Mouse (Mus musculus): ENCODE results near the gene C730034F03Rik. TPM values are rescaled to one million over a fixed set of nuclear protein-coding genes. Genes with fewer than 3 reads are reported as not detected.

The C730034F03Rik gene
- polyA plus RNA-seq, 1 experiment from 2014 or later: 2.8 TPM

DNA sequence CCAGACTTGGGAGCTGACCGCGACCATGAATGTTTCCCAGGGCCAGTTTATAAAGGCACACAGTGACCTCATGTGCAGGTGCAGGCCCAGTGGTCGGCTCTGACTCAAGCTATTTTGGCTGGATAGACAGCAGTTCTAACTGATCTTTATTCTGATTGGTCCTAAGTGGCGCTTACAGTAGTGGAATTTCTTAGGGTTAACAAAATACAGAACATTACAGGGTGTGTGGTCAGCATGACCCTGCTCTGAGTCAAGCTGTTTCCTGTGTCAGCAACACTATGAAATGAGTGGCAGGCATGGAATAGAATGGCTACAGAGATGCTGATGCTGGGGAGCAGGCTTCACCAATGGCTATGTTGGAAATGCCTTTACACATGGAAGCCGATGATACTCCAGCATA is 6.5 kb downstream of the C730034F03Rik start:
- no peaks in the 10 kb centered on the region for H3K27me3 ChIP-seq (replicated peaks)
- H3K36me3 ChIP-seq: no peaks in the 10 kb centered on the region
- H3K4me3 ChIP-seq (replicated peaks): no peak overlapping the region
- H3K27ac ChIP-seq: no peak overlapping the region
- H3K4me2 ChIP-seq (replicated peaks): no peak overlapping the region
- WGBS: 83% methylated on average over 5 of the region's 5 CpGs
- no peaks in the 10 kb centered on the region for H3K4me1 ChIP-seq (replicated peaks)
- H3K9me3 ChIP-seq: no peaks in the 10 kb centered on the region
- ATAC-seq: no peak
- no peak overlapping the region for H3K9ac ChIP-seq

DNA sequence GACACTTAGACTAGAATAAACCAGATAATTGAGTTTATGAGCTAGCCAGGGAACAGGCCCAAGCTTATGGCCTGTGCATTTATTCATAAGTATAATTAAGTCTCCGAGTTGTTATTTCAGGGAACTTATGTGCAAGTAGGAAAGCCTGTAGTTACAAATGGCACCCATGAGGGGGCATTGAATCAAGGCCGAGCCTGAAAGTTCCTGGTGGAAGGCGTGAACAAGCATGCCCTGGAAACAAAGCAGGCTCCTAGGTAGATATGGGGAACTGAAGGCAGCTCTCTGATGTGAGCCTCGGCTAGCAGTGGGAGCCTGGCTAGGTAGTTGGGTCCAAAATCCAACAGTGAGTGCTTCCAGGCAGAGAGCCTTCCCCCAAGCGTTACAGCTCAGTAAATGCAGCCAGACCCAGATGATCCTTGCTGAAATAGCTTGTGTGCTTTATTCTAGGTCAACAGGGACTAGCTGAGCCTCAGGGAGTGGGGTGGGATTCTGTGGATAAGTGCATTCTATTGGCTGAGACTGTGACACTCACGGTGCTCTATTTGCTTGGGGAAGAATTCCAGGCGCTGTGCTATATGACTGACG is 13.2 kb downstream of the C730034F03Rik start:
- no peak for ATAC-seq
- 40% methylated on average over 8 of the region's 8 CpGs for WGBS
- Histone ChIP-seq H3K36me3 (no peaks in the 10 kb centered on the region), H3K27me3 (replicated peaks) (no peaks in the 10 kb centered on the region), H3K9me3 (no peaks in the 10 kb centered on the region), H3K9ac (no peak overlapping the region), H3K27ac (no peak overlapping the region), H3K4me1 (replicated peaks) (no peaks in the 10 kb centered on the region), H3K4me2 (replicated peaks) (no peak overlapping the region), H3K4me3 (replicated peaks) (no peak overlapping the region)

DNA sequence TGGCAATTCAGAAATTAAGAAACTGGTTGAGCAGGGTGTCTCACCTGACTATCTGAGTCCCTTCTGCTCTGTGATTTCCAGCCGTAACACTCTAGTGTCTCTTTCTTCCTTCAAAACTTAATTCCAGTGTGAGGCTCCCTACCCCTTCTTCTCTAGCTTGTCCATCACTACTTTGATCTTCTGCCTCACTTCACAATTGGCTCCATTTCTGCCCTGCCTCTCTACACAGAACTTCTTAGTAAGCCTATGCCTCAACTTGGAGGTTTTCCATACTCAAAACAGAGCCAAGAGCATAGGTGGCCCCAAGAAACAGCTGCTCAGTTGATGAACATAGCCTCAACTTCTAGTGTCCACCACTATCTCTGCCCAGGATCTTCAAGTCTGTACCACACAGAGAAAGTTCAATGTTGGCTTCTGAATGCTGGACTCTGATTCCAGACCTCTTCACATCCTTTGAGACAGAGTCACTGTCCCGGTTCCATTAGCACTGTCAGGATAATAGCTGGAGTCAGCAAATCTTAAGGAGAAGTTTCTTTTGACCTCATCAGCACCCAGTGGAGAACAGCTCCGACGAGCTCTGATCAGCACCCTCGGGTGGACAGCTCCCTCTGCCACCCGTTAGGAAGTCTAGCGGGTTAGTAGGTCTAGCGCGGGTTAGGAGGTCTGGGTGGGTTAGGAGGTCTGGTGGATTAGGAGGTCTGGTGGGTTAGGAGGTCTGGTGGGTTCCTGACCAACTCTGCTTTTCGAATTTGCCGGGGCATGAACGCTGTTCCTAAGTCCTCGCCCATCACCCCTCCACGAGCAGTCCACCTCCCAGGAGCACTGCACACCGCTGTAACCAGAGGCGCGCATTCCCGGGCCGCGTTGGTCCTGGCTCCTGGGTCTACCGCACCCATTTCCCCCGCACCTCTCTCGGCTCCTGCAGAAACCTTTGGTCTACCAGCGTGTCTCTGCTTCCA is 23.8 kb downstream of the C730034F03Rik start:
- Histone ChIP-seq H3K9ac (no peak overlapping the region), H3K27me3 (replicated peaks) (peaks cover 21% of the 10 kb centered on the region), H3K4me3 (replicated peaks) (peak overlapping the region; percentile 43), H3K9me3 (no peaks in the 10 kb centered on the region), H3K36me3 (no peaks in the 10 kb centered on the region), H3K27ac (no peak overlapping the region; the same call in 1 of the 2 replicates), H3K4me1 (replicated peaks) (peaks cover 8% of the 10 kb centered on the region), H3K4me2 (replicated peaks) (peak overlapping the region; percentile 78)
- whole genome bisulfite sequencing: 5% methylated on average over 24 of the region's 24 CpGs
- peak; percentile 82 for ATAC-seq

GRCm38 (mm10) chr15:89453865-89454478 is 24.6 kb downstream of the C730034F03Rik start, which contains the start of gene Mapk8ip2:
Gene Mapk8ip2, plus strand, starts transcription at chr15:89453913.
- peak within 1 kb of the TSS; percentile 78 for H3K4me2 ChIP-seq (replicated peaks)
- ATAC-seq: peak; percentile 73
- H3K4me1 ChIP-seq (replicated peaks): peaks cover 8% of the 10 kb centered on the region
- no peak within 1 kb of the TSS; the same call in 1 of the 2 replicates for H3K27ac ChIP-seq
- no peaks in the 10 kb centered on the region for H3K36me3 ChIP-seq
- H3K9ac ChIP-seq: no peak within 1 kb of the TSS
- no peaks in the 10 kb centered on the region for H3K9me3 ChIP-seq
- under 1% methylated on average over 52 of the region's 53 CpGs for WGBS
- H3K27me3 ChIP-seq (replicated peaks): peaks cover 21% of the 10 kb centered on the region
- peak within 1 kb of the TSS; percentile 43 for H3K4me3 ChIP-seq (replicated peaks)

GRCm38 (mm10) chr15:89454857-89455256 is 25.5 kb downstream of the C730034F03Rik start:
- H3K4me2 ChIP-seq (replicated peaks): peak overlapping the region; percentile 78
- no peaks in the 10 kb centered on the region for H3K36me3 ChIP-seq
- 32% methylated on average over 5 of the region's 6 CpGs for WGBS
- no peak overlapping the region for H3K27ac ChIP-seq
- H3K4me3 ChIP-seq (replicated peaks): no peak overlapping the region
- H3K9me3 ChIP-seq: no peaks in the 10 kb centered on the region
- H3K4me1 ChIP-seq (replicated peaks): peaks cover 8% of the 10 kb centered on the region
- H3K9ac ChIP-seq: no peak overlapping the region
- ATAC-seq: no peak
- H3K27me3 ChIP-seq (replicated peaks): peaks cover 19% of the 10 kb centered on the region

- Histone ChIP-seq H3K27me3 (replicated peaks) (peaks cover 19% of the 10 kb centered on the region), H3K4me1 (replicated peaks) (peaks cover 8% of the 10 kb centered on the region), H3K4me3 (replicated peaks) (no peak overlapping the region), H3K9ac (no peak overlapping the region), H3K9me3 (no peaks in the 10 kb centered on the region), H3K36me3 (no peaks in the 10 kb centered on the region), H3K4me2 (replicated peaks) (no peak overlapping the region), H3K27ac (no peak overlapping the region)
- WGBS: 71% methylated on average over 6 of the region's 6 CpGs
- ATAC-seq: no peak
Measured at GRCm38 (mm10) chr15:89455642-89456041, 26.3 kb downstream of the C730034F03Rik start.

GRCm38 (mm10) chr15:89458942-89459341 is 29.6 kb downstream of the C730034F03Rik start:
- Histone ChIP-seq H3K9me3 (no peaks in the 10 kb centered on the region), H3K36me3 (no peaks in the 10 kb centered on the region), H3K4me3 (replicated peaks) (no peak overlapping the region), H3K9ac (no peak overlapping the region), H3K4me2 (replicated peaks) (no peak overlapping the region), H3K27me3 (replicated peaks) (peaks cover 10% of the 10 kb centered on the region), H3K4me1 (replicated peaks) (peaks cover 2% of the 10 kb centered on the region), H3K27ac (no peak overlapping the region)
- WGBS: 92% methylated on average over 15 of the region's 15 CpGs
- no peak for ATAC-seq

- Histone ChIP-seq H3K27ac (no peak overlapping the region), H3K36me3 (no peaks in the 10 kb centered on the region), H3K4me2 (replicated peaks) (no peak overlapping the region), H3K4me3 (replicated peaks) (no peak overlapping the region), H3K4me1 (replicated peaks) (no peaks in the 10 kb centered on the region), H3K27me3 (replicated peaks) (peaks cover 7% of the 10 kb centered on the region), H3K9me3 (no peaks in the 10 kb centered on the region), H3K9ac (no peak overlapping the region)
- no peak for ATAC-seq
- WGBS: 83% methylated on average over 7 of the region's 7 CpGs
Measured at GRCm38 (mm10) chr15:89459821-89460220, 30.4 kb downstream of the C730034F03Rik start.

DNA sequence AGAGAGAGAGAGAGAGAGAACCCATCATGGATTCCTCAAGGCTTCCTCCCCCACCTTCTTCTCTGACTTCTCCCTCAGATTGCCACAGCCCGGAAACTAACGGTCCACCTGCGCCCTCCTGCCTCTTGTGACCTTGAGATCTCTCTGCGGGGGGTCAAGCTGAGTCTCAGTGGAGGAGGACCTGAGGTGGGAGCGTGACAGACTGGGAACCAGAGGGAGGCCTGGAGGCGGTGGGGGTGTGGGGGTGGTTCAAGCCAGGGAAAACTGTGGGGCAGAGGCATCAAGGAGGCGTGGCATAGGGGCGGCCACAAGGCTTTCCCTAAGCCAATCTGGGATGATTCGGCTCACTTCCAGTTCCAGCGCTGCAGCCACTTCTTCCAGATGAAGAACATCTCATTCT is 30.9 kb downstream of the C730034F03Rik start:
- H3K4me2 ChIP-seq (replicated peaks): no peak overlapping the region
- no peaks in the 10 kb centered on the region for H3K9me3 ChIP-seq
- H3K9ac ChIP-seq: no peak overlapping the region
- H3K36me3 ChIP-seq: no peaks in the 10 kb centered on the region
- no peak overlapping the region for H3K4me3 ChIP-seq (replicated peaks)
- H3K27me3 ChIP-seq (replicated peaks): peaks cover 2% of the 10 kb centered on the region
- no peak overlapping the region for H3K27ac ChIP-seq
- 64% methylated on average over 10 of the region's 10 CpGs for WGBS
- no peak for ATAC-seq
- H3K4me1 ChIP-seq (replicated peaks): no peaks in the 10 kb centered on the region

DNA sequence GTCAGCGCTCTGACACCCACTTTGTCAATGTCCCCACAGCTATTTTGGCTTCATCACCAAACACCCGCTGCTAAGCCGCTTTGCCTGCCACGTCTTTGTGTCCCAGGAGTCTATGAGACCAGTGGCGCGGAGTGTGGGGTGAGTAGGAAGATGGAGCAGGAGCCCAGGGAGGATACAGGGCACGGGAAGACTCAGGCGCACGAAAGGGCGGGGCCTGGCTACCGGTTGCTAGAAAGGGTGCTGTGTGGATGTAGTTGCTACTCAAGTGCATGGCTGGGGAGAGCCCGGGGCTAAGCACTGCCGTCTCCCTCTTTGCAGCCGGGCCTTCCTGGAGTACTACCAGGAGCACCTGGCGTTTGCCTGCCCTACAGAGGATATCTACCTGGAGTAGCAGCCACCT is 31.9 kb downstream of the C730034F03Rik start:
- Histone ChIP-seq H3K4me1 (replicated peaks) (no peaks in the 10 kb centered on the region), H3K9me3 (no peaks in the 10 kb centered on the region), H3K36me3 (no peaks in the 10 kb centered on the region), H3K4me2 (replicated peaks) (no peak overlapping the region), H3K4me3 (replicated peaks) (no peak overlapping the region), H3K9ac (no peak overlapping the region), H3K27ac (no peak overlapping the region), H3K27me3 (replicated peaks) (no peaks in the 10 kb centered on the region)
- no peak for ATAC-seq
- WGBS: 73% methylated on average over 15 of the region's 15 CpGs

DNA sequence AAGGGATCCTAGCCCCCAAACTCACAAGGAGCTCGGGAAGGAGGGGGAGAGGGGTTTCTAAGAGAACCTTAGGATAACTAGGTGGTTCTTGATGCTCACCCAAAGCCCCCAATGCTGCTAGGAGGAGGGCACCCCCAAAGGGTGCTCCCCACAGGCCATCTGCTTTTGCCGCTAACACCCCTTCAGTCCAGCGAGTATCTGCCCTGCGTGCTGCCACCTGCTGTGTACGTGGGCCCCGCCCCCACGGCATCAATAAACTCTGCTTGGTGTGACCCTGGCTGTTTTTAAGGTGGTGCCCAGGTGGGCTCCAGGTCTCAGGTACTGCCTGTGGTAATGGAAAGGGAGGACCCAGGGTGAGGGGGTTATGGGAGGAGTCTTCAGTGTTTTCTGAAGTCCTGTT is 32.8 kb downstream of the C730034F03Rik start:
- H3K4me3 ChIP-seq (replicated peaks): no peak overlapping the region
- no peak overlapping the region for H3K4me2 ChIP-seq (replicated peaks)
- H3K27me3 ChIP-seq (replicated peaks): no peaks in the 10 kb centered on the region
- H3K27ac ChIP-seq: no peak overlapping the region
- 71% methylated on average over 7 of the region's 7 CpGs for WGBS
- no peaks in the 10 kb centered on the region for H3K4me1 ChIP-seq (replicated peaks)
- no peak for ATAC-seq
- no peaks in the 10 kb centered on the region for H3K9me3 ChIP-seq
- no peak overlapping the region for H3K9ac ChIP-seq
- no peaks in the 10 kb centered on the region for H3K36me3 ChIP-seq

Data from intestine, embryonic 15.5 days (tissue).